Mouse (Mus musculus): ENCODE measurements around the gene Olfr74.
"Not testable (repeated sequence)": the region's sequence is repeated elsewhere in the genome, so short reads cannot be mapped to it uniquely, and the experiment has no call there.

The Olfr74 gene

DNA sequence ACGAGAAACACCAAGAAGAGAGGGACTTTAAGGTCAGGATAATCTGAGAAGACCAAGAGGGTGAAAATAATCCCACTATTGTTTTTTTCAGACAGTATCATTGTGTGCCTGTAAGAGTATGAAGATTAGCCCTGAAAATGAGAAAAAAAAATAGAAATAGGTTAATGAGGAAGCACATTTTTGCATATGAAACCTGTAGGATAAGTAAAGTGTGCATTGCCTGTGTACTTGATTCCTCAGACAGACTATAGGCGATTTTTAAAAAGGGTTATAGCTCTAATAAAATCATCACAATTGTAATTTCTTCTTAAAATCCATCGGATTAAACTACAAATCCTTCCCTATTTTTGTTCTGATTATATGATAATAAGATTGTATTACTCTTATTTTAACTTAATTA, at the start of gene Olfr74:
TSS of gene Olfr74 (minus strand) at position 101 of the 400 bp plus-strand sequence.
- no peak for DNase-seq

DNA sequence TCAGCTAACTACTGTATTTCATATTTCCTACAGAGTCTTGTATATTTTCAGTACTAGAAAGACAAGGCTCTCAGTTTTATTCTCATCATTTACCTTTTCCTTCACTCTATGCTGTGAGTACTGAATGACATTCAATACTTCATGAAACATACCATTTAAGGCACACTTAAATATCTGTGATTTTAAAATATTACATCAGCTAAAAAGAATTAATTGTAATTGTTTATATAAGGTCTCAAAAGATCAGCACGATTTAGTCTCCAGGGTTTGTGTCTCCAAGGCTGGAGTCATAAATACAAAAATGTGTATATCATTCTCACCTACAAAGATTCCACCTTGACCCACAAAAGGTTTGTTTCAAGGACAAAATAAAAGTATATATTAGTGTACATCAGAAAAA, 48.0 kb upstream of the Olfr74 start, which contains the start of gene Olfr1161:
TSS of gene Olfr1161 (plus strand) at position 301 of the 400 bp plus-strand sequence.
- DNase-seq: not testable (repeated sequence)

DNA sequence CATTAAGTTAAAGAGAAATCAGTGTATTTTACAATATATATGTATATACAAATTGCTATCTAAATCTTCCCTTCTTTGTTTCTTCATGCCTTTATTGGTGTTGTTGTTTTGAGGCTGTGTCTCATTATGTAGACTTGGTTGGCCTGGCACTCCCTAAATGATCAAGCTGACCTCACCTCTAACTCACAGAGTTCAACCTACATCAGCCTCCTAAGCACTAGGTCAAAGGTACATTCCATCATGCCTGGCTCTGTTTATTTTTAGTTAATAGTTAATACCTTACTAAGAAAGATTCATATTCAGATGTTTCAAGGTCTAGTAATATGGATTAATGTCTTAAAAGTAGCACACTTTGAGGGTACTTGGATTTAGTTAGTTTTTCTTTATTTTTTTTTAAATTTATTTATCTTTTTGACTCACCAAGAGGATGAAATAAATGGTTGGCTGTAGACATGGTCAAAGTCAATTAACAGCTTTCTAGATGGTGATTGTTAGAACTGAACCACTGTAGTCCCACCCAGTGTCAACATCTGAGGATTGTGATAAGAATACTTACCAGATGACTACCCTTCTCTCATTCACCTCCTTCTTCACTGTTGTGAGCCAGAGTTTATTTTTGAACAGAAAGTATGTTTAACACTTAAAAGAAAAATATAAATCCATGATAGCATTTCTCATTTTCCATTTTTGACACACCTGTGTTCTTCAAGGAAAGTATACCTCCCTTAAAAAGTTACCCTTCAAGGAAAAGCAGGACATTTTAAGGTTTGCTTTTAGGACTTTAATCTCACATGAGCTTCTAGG, 33.3 kb upstream of the Olfr74 start, which contains the start of gene Olfr1160:
TSS of gene Olfr1160 (minus strand) at position 754 of the 804 bp plus-strand sequence.
- DNase-seq: no peak

GRCm38 (mm10) chr2:87989813-87990212, 15.3 kb upstream of the Olfr74 start, which contains the start of gene Olfr1158:
TSS of gene Olfr1158 (plus strand) at chr2:87990113.
- DNase-seq: no peak

DNA sequence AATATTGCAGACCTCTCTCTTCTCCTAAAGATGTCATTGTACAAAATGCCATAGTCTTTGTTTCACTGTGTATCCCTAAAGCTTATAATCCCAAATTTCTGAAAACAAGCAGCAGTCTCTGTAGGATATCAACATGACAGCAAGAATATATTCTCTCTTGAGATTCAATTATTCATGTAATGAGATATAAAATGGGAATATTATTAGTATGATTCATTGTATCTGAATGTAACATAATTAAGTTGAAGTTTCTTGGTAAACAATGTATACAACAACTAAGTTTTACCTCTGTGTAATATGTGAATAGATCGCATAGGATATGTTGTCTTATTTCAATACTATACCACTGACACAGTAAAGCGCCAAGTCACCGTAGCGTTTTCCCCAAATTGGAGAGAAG, 6.3 kb downstream of the Olfr74 start, which contains the start of gene Olfr1157:
TSS of gene Olfr1157 (minus strand) at position 101 of the 400 bp plus-strand sequence.
- DNase-seq: no peak

- DNase-seq: no peak
These were observed 21.5 kb downstream of the Olfr74 start, which contains the start of gene Olfr1156 for GRCm38 (mm10) chr2:87953000-87953399. TSS of gene Olfr1156 (minus strand) at chr2:87953100.

DNA sequence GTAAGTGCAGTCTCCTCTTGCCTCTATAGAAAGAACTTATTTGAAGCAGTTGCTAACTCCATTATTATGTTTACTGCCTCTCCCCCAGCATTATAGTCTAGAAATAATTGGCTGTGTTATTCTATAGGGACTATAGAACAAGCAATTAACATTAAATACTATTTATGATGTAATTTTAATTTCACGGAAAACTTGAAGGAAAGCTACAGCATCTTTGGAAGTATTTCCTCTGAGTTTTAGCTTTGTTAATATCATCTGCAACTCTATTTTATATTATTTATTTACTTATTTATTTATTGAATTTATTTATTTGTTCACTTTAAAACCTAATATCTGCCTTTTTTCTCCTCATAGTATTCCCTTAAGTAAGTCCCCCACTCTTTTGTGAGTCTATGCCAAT, 29.4 kb downstream of the Olfr74 start, which contains the start of gene Olfr1155:
TSS of gene Olfr1155 (minus strand) at position 101 of the 400 bp plus-strand sequence.
- no peak for DNase-seq

Data from cerebellum, adult 8-10 months (tissue).